Mouse (Mus musculus) B cell, adult 67 days (primary cell): ENCODE measurements around the gene Banf1. TPM values are rescaled to one million over a fixed set of nuclear protein-coding genes. Genes with fewer than 3 reads are reported as not detected.

Source experiments
- total RNA-seq, 2 experiments: library from RNA; stranded (reverse); gene quantifications; 4 replicates each; pipeline ENCODE4 v1.2.4; 2023

Gene Banf1
- 10 to 100 TPM; 93.0 to 94.1 TPM for total RNA-seq

DNA sequence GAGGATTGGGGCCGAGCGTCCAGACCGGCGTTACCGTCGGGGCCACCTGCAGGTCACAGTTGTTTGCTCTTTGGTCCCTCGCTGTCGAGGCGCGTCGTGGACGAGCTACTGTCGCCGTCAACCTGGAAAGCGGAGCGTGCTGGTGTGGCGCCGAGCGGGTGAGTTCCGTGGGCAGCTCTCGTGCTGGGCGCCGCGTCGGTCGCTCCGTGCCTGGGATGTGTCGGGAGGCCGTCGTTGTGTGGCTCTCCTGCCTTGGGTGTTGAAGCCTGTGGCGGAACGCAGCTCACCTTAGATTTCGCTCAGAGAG, at the start of gene Banf1:
TSS of gene Banf1 (minus strand) at position 116 of the 307 bp plus-strand sequence.

DNA sequence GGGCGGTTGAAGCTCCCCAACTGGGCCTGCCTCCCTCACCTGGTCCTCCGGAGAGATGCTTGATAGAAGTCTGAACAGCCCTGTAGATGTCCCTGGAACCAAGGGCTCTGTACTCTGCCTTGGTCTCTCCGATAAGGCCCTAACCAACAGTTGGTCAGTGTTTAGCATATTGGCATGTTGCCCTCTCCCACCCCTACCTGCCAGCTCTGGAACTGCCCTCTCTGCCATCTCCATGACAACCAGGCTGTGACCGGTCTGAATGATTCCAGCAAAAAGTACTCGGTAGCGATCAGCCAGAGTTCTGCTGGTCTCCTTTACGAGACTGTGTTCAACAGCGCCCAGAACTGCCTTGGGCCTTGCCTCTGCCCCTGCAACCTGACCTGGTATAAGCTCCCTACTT, 35.3 kb upstream of the Banf1 start, which contains the start of gene Tsga10ip:
TSS of gene Tsga10ip (minus strand) at position 234 of the 400 bp plus-strand sequence.

DNA sequence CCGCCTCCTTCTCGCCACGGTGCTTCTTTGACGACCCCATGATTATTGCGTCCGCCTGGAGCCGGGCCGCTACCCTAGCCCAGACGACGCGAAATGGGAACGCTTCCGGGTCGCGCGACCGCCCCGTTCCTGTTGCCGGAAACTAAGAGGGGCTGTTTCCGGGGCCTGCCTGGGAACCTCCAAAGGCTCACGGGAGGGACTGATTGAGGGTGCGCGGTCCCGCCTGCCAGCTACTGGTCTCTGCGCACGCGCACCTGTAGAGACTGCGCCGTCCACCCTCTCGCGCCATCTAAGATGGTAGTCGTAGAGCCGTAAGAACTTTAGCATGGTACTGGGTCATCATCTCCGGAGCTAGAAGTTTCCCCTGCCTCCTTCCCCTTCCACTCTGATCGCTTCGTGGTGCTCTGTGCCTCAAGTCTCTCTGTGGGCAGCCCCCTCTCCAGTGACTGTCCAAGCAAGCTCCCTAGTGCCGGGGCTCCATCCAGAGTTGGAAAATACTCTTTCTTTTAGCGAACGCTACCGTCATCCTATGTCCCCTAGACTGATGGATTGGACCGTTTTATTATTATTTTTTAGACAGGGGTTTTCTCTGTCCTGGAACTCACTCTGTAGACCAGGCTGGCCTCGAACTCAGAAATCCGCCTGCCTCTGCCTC, 21.7 kb upstream of the Banf1 start, which contains the start of gene Sart1:
TSS of gene Sart1 (minus strand) at position 116 of the 655 bp plus-strand sequence.

DNA sequence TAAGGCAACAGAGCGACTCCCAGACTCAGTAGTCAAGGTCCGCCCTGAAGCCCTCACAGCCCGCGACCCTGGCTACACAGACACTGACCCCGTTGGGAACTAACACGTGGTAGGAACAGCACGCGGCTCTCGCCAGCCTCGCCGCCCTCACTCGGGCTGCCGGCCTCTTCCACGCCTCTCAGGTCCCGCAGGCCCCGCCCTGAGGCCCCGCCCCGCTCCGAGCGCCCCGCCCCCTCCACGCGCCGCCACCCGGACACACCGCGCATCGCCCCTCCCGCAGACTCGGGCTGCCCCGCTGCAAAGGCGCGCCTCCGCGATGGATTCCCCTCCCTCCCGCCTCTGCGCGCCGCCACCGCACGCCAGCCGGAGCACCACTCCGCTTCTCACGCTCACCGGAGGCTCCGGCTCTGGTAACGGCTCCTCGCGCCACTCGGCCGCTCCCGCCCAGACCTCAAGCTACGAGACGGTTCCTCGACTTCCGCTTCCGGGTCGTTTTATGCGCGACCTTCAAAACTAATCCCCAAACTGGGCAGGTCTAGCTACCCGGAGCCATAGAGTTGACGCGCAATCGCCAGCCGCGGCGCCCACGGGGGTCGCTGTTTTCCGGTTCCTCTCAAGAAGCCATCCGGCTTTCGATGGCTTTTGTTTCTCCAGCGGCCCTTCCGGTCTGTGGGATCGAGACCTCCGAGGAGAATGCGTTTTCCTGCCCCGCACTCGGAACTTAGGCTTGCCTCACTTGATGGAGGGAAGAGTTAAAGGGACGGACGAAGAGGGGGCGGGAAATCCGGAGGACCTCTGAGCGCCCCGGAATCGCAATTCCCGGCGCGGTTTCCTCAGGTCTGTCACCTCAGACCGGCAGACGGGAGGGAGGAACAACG, 554 bp downstream of the Banf1 start, which contains the start of gene Eif1ad:
TSS of gene Eif1ad (plus strand) at position 567 of the 878 bp plus-strand sequence.

GRCm38 (mm10) chr19:5349502-5349873, 17.5 kb downstream of the Banf1 start, which contains the start of gene Cst6:
Gene Cst6, minus strand, starts transcription at chr19:5349574.

DNA sequence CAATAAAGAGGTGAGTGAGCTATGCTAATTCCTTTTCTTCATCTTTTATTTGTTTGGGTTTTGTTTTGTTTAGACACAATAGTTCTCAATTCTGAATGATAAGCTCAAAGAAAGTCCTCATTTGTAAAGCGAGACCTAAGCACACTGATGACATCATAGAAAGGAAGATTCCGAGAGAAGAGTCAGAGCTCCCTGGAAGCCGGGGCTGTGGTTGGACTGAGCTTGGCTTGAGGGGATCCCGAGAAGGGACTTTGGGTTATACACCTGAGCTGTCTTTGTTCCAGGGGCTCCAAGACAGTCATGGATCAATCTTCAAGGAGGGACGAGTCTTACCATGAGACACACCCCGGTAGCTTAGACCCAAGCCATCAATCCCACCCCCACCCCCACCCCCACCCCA, 31.5 kb downstream of the Banf1 start, which contains the start of gene Catsper1:
TSS of gene Catsper1 (plus strand) at position 301 of the 400 bp plus-strand sequence.

Other genes starting within 250 kb of the Banf1 start
- 10 to 100 TPM; 42.3 to 50.5 TPM for gene Klc2, start 248.6 kb downstream of the Banf1 start, total RNA-seq
- 10 to 100 TPM; 81.2 to 92.8 TPM for gene Pacs1, start 94.0 kb downstream of the Banf1 start, total RNA-seq
- gene Sf3b2, start 71.7 kb downstream of the Banf1 start, total RNA-seq: 100 to 1,000 TPM; 309 to 311 TPM
- not detected for gene Gal3st3, start 68.8 kb downstream of the Banf1 start, total RNA-seq
- gene Catsper1, start 31.4 kb downstream of the Banf1 start, total RNA-seq: not detected
- not detected for gene Cst6, start 17.6 kb downstream of the Banf1 start, total RNA-seq
- gene Eif1ad, start 427 bp downstream of the Banf1 start, total RNA-seq: 10 to 100 TPM; 39.6 to 43.4 TPM
- gene Sart1, start 21.5 kb upstream of the Banf1 start, total RNA-seq: 100 to 1,000 TPM; 177 to 198 TPM
- gene Tsga10ip, start 35.4 kb upstream of the Banf1 start, total RNA-seq: not detected
- 100 to 1,000 TPM; 174 to 177 TPM for gene Drap1, start 57.8 kb upstream of the Banf1 start, total RNA-seq
- 10 to 100 TPM; 59.5 to 60.9 TPM for gene AI837181, start 58.0 kb upstream of the Banf1 start, total RNA-seq
- gene Fosl1, start 80.4 kb upstream of the Banf1 start, total RNA-seq: 1 to 10 TPM in 1 of 2 experiments, not detected in 1; 1.3 TPM
- gene Ccdc85b, start 90.7 kb upstream of the Banf1 start, total RNA-seq: 1 to 10 TPM; 3.1 to 3.6 TPM
- 100 to 1,000 TPM; 115 to 174 TPM for gene Fibp, start 93.4 kb upstream of the Banf1 start, total RNA-seq
- 1 to 10 TPM; 2.0 to 3.3 TPM for gene Ctsw, start 101.3 kb upstream of the Banf1 start, total RNA-seq
- gene Efemp2, start 106.8 kb upstream of the Banf1 start, total RNA-seq: 1 to 10 TPM in 1 of 2 experiments, not detected in 1; 1.5 TPM
- 10 to 100 TPM; 39.6 to 51.8 TPM for gene Mus81, start 121.2 kb upstream of the Banf1 start, total RNA-seq
- gene Cfl1, start 123.3 kb upstream of the Banf1 start, total RNA-seq: 1,000 to 10,000 TPM; 1,245 to 1,301 TPM
- 1 to 10 TPM; 3.5 to 4.9 TPM for gene 1700020D05Rik, start 136.6 kb upstream of the Banf1 start, total RNA-seq
- gene Snx32, start 143.4 kb upstream of the Banf1 start, total RNA-seq: 10 to 100 TPM; 10.4 to 14.2 TPM
- gene Ovol1, start 193.5 kb upstream of the Banf1 start, total RNA-seq: not detected
- 10 to 100 TPM; 21.5 to 25.2 TPM for gene Ap5b1, start 200.9 kb upstream of the Banf1 start, total RNA-seq
- 100 to 1,000 TPM in 1 of 2 experiments, 10 to 100 TPM in 1; 92.4 to 109 TPM for gene Rnaseh2c, start 234.7 kb upstream of the Banf1 start, total RNA-seq
- 100 to 1,000 TPM; 107 to 122 TPM for gene Kat5, start 243.1 kb upstream of the Banf1 start, total RNA-seq